Mouse (Mus musculus): Measurements from ENCODE around the gene Msrb3. TPM values are rescaled to one million over a fixed set of nuclear protein-coding genes. Genes with fewer than 3 reads are reported as not detected.

Msrb3 gene
- polyA plus RNA-seq, 1 experiment from 2014 or later: 1.7 TPM

Other genes with a start within 250 kb of the Msrb3 start
- gene Lemd3, start 80.2 kb upstream of the Msrb3 start, polyA plus RNA-seq (2015; fragmentation: Nextera tagmentation; extraction: Ambion mirVana): 3.2 and 3.9 TPM in 2 replicates
- gene Wif1, start 134.9 kb upstream of the Msrb3 start, polyA plus RNA-seq (2015; fragmentation: Nextera tagmentation; extraction: Ambion mirVana): 2.7 and 4.1 TPM in 2 replicates